Mouse (Mus musculus): ENCODE data around the gene Epx. TPM values are rescaled to one million over a fixed set of nuclear protein-coding genes. Genes with fewer than 3 reads are reported as not detected.

Epx gene
- polyA plus RNA-seq, 1 experiment: not detected

DNA sequence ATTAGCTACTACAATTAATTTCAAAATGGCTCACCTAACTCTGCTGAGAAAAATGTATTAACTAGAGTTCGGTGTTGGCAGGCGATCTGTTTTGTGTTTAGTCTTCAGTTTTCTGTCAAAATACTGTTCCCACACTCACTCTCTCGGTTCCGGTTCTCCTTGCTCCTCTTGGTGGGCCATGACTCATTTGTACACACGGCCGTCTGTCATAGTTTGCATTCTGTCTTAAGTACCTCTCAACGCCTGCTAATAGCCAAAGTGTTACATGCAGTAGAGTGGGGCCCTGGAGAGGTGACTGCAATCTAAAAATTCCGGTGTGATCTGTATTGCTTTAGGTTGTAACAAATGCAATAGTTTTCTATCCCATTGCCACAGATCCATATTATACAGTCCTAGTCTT, 34.7 kb downstream of the Epx start:
- DNase-seq (ENCODE audit: low spot score): no peak

DNA sequence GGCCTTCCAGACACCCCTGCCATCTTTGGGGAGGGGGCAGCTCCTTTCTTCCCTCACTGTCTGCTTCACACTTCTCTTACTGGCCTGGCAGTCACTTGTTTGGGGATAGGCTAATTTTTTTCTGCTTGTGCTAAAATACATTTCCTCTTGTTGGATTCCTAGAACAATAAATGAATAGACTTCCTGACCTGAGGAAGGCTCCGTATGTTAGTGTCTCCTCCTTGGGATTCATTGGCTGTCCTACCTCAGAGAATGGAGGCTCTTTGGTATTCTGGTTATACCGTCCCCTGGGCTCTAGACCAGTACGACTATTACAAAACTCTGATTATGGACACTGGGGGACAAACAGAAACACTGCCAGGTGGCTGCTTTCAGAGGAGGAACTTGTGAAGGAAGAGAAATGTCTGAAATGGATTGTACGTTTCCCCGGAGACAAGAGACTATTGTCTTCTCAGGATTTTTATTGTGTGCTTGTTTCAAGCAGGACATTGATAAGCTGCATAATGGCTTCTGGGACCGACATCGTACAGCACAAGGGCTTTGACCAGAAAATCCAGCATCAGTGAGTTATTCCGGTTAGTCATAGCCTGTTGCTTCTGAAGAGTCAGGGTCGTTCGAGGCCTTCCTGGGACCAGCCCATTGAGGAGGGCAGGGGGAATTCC, 47.0 kb downstream of the Epx start, which contains the start of gene Lpo:
Gene Lpo (minus strand): TSS at position 51 of the 662 bp plus-strand sequence.
- DNase-seq (ENCODE audit: low spot score): no peak

DNA sequence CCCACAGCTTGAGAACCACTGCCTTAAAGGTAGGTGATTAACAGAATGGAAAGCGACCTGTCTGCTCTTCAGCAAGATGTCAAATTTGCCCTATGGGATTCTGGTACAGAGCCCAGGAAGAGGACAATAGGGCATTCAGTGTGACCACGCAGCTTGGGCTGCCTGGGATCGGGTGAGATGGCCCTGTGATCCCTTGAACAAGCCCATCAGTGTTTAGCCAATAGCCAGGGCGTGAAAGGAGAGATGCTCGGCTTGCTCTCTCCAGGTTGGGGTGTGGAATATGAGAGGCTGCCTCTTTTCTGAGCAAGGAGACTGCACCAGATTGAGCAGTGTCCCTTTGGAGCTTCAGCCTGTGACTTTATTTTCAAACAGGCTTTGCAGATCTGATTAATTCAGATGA, 53.8 kb downstream of the Epx start:
- DNase-seq (ENCODE audit: low spot score): no peak

DNA sequence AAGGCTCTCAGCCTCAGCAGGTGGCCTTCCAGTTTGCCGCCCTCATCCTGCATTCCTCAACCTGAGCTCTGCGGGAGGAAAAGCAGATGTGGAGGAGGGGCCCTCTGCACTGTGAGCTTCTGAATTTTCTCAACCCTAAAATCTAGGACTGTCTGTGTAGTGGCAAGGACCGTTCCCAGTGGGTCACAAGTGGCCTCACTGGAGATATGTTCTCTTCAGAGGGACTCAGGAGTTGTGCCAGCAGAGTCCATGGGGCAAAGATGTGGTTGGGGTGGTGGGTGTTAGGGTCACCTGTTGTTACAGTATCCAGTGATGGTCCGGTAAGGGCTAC, 57.9 kb downstream of the Epx start:
- DNase-seq (ENCODE audit: low spot score): no peak

DNA sequence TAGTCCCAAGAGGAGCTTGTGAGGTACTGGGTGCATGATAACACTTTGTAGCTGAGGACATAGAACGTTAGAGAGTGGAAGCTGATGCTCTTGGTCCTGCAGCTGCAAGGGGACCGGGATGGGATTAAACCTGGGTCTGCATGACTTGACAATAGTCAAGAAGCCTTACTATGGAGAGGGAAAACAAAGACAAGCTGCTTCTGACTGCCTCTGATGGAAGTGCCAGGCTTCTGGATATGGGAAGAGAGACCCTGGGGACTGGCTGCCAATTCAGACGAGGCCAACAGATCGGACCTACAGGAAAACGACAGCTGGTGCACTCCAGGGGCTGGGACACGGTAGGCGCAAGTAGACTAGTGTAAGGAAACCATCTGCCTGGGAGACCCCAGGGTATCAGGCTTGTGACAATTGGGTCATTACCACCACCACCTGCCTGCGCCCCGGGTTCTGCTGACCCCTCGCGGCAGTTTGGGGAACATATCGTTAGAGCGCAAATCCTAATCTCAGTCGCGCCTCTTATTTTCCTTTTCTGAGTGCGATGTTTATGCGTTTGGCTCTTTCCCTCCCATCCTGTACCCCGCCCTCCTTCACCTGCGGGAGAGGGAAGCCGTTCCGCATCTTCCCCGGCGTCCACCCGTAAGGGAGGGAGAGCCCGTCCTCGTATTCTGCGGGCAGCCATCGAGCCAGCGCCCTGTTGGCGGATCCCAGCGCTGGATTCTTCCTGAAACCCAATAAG, 58.5 kb downstream of the Epx start:
- DNase-seq (ENCODE audit: low spot score): no peak

DNA sequence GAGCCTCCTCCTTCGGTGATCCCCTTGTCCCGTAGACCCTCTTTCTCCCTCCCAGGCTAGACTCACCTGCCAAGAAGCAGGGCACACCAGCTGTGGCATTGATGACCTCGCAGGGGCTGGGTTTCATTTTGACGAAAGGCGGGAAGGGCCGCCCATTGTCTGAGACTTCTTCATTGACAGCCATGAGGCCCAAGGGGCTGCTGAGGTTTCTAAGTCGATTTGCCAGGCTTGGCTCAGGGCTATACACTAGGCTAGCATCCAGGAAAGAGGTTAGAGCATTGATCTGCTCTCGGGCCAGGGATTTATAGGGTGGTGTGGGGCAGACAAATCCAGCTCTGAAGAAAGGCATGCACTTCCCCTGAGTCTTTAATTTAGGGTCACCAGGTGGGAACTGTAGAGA, 60.5 kb downstream of the Epx start:
- no peak for DNase-seq (ENCODE audit: low spot score)

Other genes starting within 250 kb of the Epx start
- 3.1 and 3.5 TPM in 2 replicates for gene Rnf43, start 212.8 kb downstream of the Epx start, polyA plus RNA-seq (2012; rRNA removed)
- gene Supt4a, start 138.0 kb downstream of the Epx start, polyA plus RNA-seq (2012; rRNA removed): 94.2 and 98.4 TPM in 2 replicates
- gene Tspoap1, start 115.0 kb downstream of the Epx start, polyA plus RNA-seq (2012; rRNA removed): 9.7 and 11.4 TPM in 2 replicates
- 0.46 and 1.1 TPM in 2 replicates for gene Mpo, start 82.0 kb downstream of the Epx start, polyA plus RNA-seq (2012; rRNA removed)
- gene Lpo, start 47.2 kb downstream of the Epx start, polyA plus RNA-seq (2012; rRNA removed): not detected in 2 replicates
- 14.6 and 19.2 TPM in 2 replicates for gene Mks1, start 22.3 kb downstream of the Epx start, polyA plus RNA-seq (2012; rRNA removed)
- not detected in 2 replicates for gene Olfr462, start 16.7 kb upstream of the Epx start, polyA plus RNA-seq (2012; rRNA removed)
- not detected in 2 replicates for gene Olfr463, start 21.9 kb upstream of the Epx start, polyA plus RNA-seq (2012; rRNA removed)
- not detected in 2 replicates for gene Olfr464, start 45.4 kb upstream of the Epx start, polyA plus RNA-seq (2012; rRNA removed)
- 99.3 and 124 TPM in 2 replicates for gene Dynll2, start 112.0 kb upstream of the Epx start, polyA plus RNA-seq (2012; rRNA removed)
- gene Srsf1, start 171.8 kb upstream of the Epx start, polyA plus RNA-seq (2012; rRNA removed): 240 and 325 TPM in 2 replicates
- gene Vezf1, start 192.7 kb upstream of the Epx start, polyA plus RNA-seq (2012; rRNA removed): 33.6 and 47.4 TPM in 2 replicates
- gene Cuedc1, start 222.5 kb upstream of the Epx start, polyA plus RNA-seq (2012; rRNA removed): 62.4 and 86.0 TPM in 2 replicates